Mouse (Mus musculus) liver, postnatal 0 days (tissue): Measurements from ENCODE around the gene Aarsd1. TPM values are rescaled to one million over a fixed set of nuclear protein-coding genes. Genes with fewer than 3 reads are reported as not detected.
"Not testable (repeated sequence)": the region's sequence is repeated elsewhere in the genome, so short reads cannot be mapped to it uniquely, and the experiment has no call there.

Experiments
- ATAC-seq: fragments of 200-750 bp; cut with Nextera tagmentation; 2 replicates; pipeline ENCODE4 v1.8.0; 2017; ENCODE audit warnings: mild to moderate bottlenecking, moderate library complexity
- DNase-seq: peaks from one replicate; pipeline ENCODE4 v3.0.0-alpha.2; 2016
- H3K27ac ChIP-seq: fragments of 300-500 bp; sonication (generic); 2 replicates; pipeline ENCODE4 v1.5.1; 2014; ENCODE audit warnings: antibody characterized with exemption, moderate library complexity, mild to moderate bottlenecking, low read depth
- H3K27me3 ChIP-seq: fragments of 300-500 bp; sonication (generic); 2 replicates; pipeline ENCODE4 v1.6.1; 2014; ENCODE audit warnings: low read length, control low read depth, mixed read lengths; ENCODE audit not compliant: insufficient read depth
- H3K36me3 ChIP-seq: fragments of 300-500 bp; sonication (generic); replicated peaks from 2 replicates; pipeline ENCODE4 v1.6.1; 2014; ENCODE audit warnings: mild to moderate bottlenecking, control low read depth, low read length, moderate library complexity, mixed read lengths; ENCODE audit not compliant: insufficient read depth
- H3K4me1 ChIP-seq: fragments of 300-500 bp; sonication (generic); 2 replicates; pipeline ENCODE4 v1.6.1; 2014; ENCODE audit warnings: antibody characterized with exemption, mild to moderate bottlenecking, control low read depth; ENCODE audit not compliant: insufficient read depth
- H3K4me2 ChIP-seq: fragments of 300-500 bp; sonication (generic); 2 replicates; pipeline ENCODE4 v1.6.1; 2014; ENCODE audit warnings: low read depth, mild to moderate bottlenecking, low read length, moderate library complexity, mixed read lengths
- H3K4me3 ChIP-seq: fragments of 300-500 bp; sonication (generic); 2 replicates; pipeline ENCODE4 v1.5.1; 2014; ENCODE audit warnings: low read depth, low read length
- H3K9ac ChIP-seq: fragments of 300-500 bp; sonication (generic); replicated peaks from 2 replicates; pipeline ENCODE4 v1.6.1; 2014; ENCODE audit warnings: mild to moderate bottlenecking, moderate library complexity
- H3K9me3 ChIP-seq: fragments of 300-500 bp; sonication (generic); 2 replicates; pipeline ENCODE4 v1.6.1; 2016; ENCODE audit warnings: mild to moderate bottlenecking, control low read depth, low read length, mixed read lengths
- CTCF ChIP-seq: sonication (generic); IDR thresholded peaks from 2 replicates; pipeline ENCODE4 v1.5.1; 2016; ENCODE audit warnings: antibody characterized with exemption, low read depth
- EP300 ChIP-seq: IDR thresholded peaks from 2 replicates; pipeline ENCODE4 v1.6.1; 2016; ENCODE audit warnings: antibody characterized with exemption, low read depth, mild to moderate bottlenecking
- WGBS: fragments of 180-500 bp; shearing (Covaris S2); extraction: QIAGEN DNeasy Blood & Tissue Kit; methylation state at CpG from one replicate; pipeline ENCODE4 v1.1.7; 2014; ENCODE audit not compliant: insufficient replicate concordance; 5-methylcytosine and 5-hydroxymethylcytosine counted together
- polyA plus RNA-seq: library from polyadenylated mRNA; unstranded; fragments of >200 nt; fragmentation: Nextera tagmentation; extraction: Ambion mirVana; gene quantifications from 2 replicates; pipeline ENCODE4 v1.2.1, GENCODE M21; 2015

Aarsd1 gene
- polyA plus RNA-seq, 1 experiment from 2014 or later = 23.7 TPM

DNA sequence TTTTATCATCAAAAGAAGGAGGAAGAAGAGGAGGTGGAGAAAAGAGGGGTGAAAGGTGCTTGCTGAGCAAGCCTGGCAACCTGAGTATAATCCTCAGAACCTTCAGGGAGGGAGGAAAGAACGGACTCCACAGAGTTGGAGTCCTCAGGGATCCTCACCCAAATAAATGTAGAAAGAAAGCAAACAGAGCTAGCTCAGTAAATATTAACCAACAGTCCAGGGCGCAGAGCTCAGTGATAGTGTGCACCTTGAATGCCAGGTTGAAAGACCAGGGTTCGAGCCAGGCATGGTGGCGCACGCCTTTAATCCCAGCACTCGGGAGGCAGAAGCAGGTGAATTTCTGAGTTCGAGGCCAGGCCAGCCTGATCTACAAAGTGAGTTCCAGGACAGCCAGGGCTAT lies 38.2 kb upstream of the Aarsd1 start:
- no peak for DNase-seq
- peak; percentile 35; the same call in 1 of the 2 replicates for ATAC-seq
- no peak for TF ChIP-seq EP300
- no peak for TF ChIP-seq CTCF
- Histone ChIP-seq H3K27me3 (no peaks in the 10 kb centered on the region), H3K4me3 (no peak overlapping the region), H3K4me1 (peaks cover 22% of the 10 kb centered on the region; the same call in 1 of the 2 replicates), H3K9ac (no peak overlapping the region), H3K4me2 (no peak overlapping the region), H3K27ac (no peak overlapping the region), H3K9me3 (no peaks in the 10 kb centered on the region), H3K36me3 (peaks cover 24% of the 10 kb centered on the region)
- WGBS = 64% methylated on average over 7 of the region's 7 CpGs

DNA sequence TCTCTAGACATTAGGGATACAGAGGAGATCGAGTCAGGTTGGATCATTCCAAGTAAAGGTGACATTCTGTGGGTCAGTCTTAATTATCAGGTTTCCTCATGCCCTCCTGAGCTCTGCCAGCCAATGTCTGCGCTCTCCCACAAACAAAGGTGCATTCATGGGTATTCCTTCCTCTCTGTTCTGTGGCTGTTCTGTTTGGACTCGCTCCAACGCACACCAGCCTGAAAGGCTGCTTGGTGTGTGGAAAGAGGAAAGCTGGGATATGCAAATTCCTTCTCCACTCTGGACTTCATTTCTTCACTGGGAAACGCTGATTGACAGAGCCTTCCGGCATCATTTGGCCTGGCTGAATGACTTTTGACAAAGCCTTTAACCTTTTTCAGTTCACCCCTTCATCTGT lies 37.3 kb upstream of the Aarsd1 start:
- WGBS = 83% methylated on average over 6 of the region's 6 CpGs
- no peak overlapping the region for H3K4me3 ChIP-seq
- H3K27ac ChIP-seq = no peak overlapping the region
- H3K9me3 ChIP-seq = no peaks in the 10 kb centered on the region
- H3K9ac ChIP-seq = no peak overlapping the region
- peaks cover 27% of the 10 kb centered on the region for H3K36me3 ChIP-seq
- ATAC-seq = no peak
- no peak for DNase-seq
- peaks cover 27% of the 10 kb centered on the region for H3K4me1 ChIP-seq
- TF ChIP-seq CTCF (no peak), EP300 (no peak)
- H3K27me3 ChIP-seq = no peaks in the 10 kb centered on the region
- no peak overlapping the region for H3K4me2 ChIP-seq

DNA sequence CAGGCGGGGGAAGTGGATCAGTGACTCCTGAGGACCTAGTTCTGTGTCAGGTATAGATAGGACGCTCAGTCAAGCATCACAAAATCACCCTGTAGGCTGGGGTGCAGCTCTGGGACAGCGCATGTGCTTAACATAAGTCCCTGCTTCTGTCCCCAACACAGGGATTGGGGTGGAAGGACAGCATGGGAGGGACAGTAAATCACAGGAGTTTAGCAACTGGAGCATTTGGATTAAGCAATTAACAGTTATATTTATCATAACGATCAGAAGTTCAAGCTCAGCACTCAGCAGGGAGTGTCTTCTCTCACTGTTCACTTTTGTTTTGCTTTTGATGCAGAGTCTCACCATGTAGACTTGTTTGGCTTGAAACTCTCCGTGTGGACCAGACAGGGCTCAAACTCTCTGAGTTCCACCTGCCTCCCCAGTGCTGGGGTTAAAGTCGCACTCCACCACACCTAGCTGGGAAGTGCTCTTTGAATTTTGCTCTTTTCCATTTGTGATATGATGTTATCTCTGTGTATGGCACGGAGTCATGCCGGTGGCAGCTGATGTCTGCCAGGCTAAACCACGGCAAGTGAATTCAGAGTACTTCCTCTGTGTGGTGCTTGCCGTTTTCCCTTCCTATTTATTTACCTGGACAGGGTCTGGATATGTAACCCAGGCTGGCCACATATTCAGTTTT lies 34.8 kb upstream of the Aarsd1 start:
- Histone ChIP-seq H3K4me3 (no peak overlapping the region), H3K27ac (no peak overlapping the region), H3K9ac (no peak overlapping the region), H3K27me3 (no peaks in the 10 kb centered on the region), H3K36me3 (peaks cover 10% of the 10 kb centered on the region), H3K9me3 (no peaks in the 10 kb centered on the region), H3K4me1 (peaks cover 27% of the 10 kb centered on the region), H3K4me2 (no peak overlapping the region)
- DNase-seq = no peak
- no peak for TF ChIP-seq EP300
- no peak for TF ChIP-seq CTCF
- WGBS = 58% methylated on average over 10 of the region's 10 CpGs
- no peak for ATAC-seq

DNA sequence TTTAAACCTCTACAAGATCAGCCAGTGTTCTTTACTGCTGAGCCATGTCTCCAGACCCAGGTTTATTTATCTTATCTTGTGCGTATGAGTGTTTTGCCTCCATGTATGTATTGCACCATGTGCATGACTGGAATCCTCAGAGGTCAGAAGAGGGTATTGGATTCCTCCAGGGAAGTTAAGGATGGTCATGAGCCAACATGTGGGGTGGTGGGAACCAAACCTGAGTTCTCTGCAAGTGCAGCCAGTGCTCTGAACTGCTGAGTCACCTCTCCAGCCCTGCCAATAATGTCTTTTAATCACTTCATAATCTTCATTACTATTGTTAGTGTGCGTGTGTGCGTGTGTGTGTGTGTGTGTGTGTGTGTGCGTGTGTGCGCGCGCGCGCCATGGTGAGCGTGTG lies 34.1 kb upstream of the Aarsd1 start:
- Histone ChIP-seq H3K36me3 (peaks cover 4% of the 10 kb centered on the region; the same call in 1 of the 2 replicates), H3K4me1 (peaks cover 27% of the 10 kb centered on the region), H3K27me3 (no peaks in the 10 kb centered on the region), H3K9me3 (no peaks in the 10 kb centered on the region), H3K4me3 (no peak overlapping the region), H3K4me2 (no peak overlapping the region), H3K27ac (no peak overlapping the region), H3K9ac (no peak overlapping the region)
- no peak for TF ChIP-seq CTCF
- no peak for TF ChIP-seq EP300
- DNase-seq (no peak), ATAC-seq (no peak)
- WGBS = 82% methylated on average over 10 of the region's 10 CpGs

DNA sequence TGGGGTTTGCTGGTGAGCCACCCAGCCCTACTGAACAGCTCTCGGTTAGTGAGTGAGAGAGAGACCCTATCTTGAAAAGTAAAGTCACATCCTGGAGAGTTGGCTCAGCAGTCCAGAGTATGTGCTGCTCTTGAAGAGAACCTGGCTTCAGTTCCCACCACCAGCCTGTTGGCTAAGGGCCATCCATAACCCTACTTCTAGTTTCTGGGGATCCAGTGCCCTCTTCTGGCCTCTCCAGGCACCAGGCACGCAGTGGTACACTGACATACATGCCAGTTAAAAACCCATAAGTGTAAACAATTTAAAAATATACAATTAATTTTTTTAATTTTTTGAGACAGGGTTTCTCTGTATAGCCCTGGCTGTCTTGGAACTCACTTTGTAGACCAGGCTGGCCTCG lies 33.0 kb upstream of the Aarsd1 start:
- DNase-seq (no peak), ATAC-seq (no peak)
- Histone ChIP-seq H3K27me3 (no peaks in the 10 kb centered on the region), H3K9ac (peak overlapping the region; percentile 28; the same call in 1 of the 2 replicates), H3K4me1 (peaks cover 27% of the 10 kb centered on the region), H3K9me3 (no peaks in the 10 kb centered on the region), H3K4me2 (peak overlapping the region; percentile 79; the same call in 1 of the 2 replicates), H3K4me3 (no peak overlapping the region), H3K27ac (no peak overlapping the region), H3K36me3 (peaks cover 2% of the 10 kb centered on the region; the same call in 1 of the 2 replicates)
- TF ChIP-seq EP300 (no peak), CTCF (peak; percentile 51)
- 88% methylated on average over 3 of the region's 3 CpGs for WGBS

DNA sequence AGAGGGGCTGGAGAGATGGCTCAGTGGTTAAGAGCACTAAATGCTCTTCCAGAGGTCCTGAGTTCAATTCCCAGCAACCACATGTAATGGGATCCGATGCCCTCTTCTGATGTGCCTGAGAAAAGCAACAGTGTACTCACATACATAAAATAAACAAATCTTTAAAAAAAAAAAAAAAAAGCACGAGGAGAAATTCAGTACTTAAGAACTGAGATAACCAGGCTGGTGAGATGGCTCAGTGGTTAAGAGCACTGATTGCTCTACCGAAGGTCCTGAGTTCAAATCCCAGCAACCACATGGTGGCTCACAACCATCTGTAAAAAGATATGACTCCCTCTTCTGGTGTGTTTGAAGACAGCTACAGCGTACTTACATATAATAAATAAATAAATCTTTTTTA lies 32.2 kb upstream of the Aarsd1 start:
- WGBS = 69% methylated on average over 4 of the region's 4 CpGs
- peak overlapping the region; percentile 84 for H3K4me3 ChIP-seq
- not testable (repeated sequence) for H3K9me3 ChIP-seq, H3K27me3 ChIP-seq, DNase-seq, ATAC-seq, H3K36me3 ChIP-seq
- H3K4me2 ChIP-seq = peak overlapping the region; percentile 79
- H3K27ac ChIP-seq = peak overlapping the region; percentile 94; the same call in 1 of the 2 replicates
- H3K9ac ChIP-seq = peak overlapping the region; percentile 82
- peaks cover 31% of the 10 kb centered on the region for H3K4me1 ChIP-seq
